Comparison of ENCODE assay signal across 12 mouse cellular contexts in genomic region chr16:90389103-90389750, GRCm38 (mm10). TPM values are rescaled to one million over a fixed set of nuclear protein-coding genes. Genes with fewer than 3 reads are reported as not detected.
A peak's percentile ranks its signal among the peaks of the same experiment; 100 is the strongest.
DNase-seq lines count a peak whose midpoint lies in the region; ATAC-seq and TF ChIP-seq lines count a peak whose summit lies in the region.
"Had no signal": no experiment of that assay in that cellular context is flagged by ENCODE, and none has a peak within 500 bp of the region (broad histone marks: within the 10 kb centered on the region; RNA-seq: fewer than 3 reads in every experiment).

No protein-coding gene starts in this region.

- H3K9ac ChIP-seq in heart, embryonic 12.5 days: peak overlapping the region; percentile 68
- no peak overlapping the region for H3K9ac ChIP-seq in neural tube, embryonic 12.5 days
- H3K9ac ChIP-seq in hindbrain, postnatal 0 days (replicated peaks; ENCODE audit: low read length): 0 out of 2 replicates have a peak overlapping the region, but pooled peaks have one; percentile 15
- H3K9ac ChIP-seq in neural tube, embryonic 15.5 days (replicated peaks): no peak overlapping the region
- H3K9ac ChIP-seq: liver, embryonic 15.5 days had no signal

- intact Hi-C loops in heart, postnatal 10 days (cut with DNase I): loop anchor here (5.0 kb wide), 3 partner anchors 73 to 238 kb away; no protein-coding TSS in a partner anchor

- H3K4me3 ChIP-seq in heart, embryonic 12.5 days: peak overlapping the region; percentile 86
- H3K4me3 ChIP-seq in neural tube, embryonic 12.5 days: no peak overlapping the region; the same call in 1 of the 2 replicates
- 0 out of 2 replicates have a peak overlapping the region, but pooled peaks have one; percentile 88 for H3K4me3 ChIP-seq in hindbrain, postnatal 0 days (ENCODE audit: low read length)
- H3K4me3 ChIP-seq in neural tube, embryonic 15.5 days (replicated peaks): peak overlapping the region; percentile 85
- H3K4me3 ChIP-seq: liver, embryonic 15.5 days had no signal

- peak overlapping the region; percentile 74 for H3K27ac ChIP-seq in heart, embryonic 12.5 days (ENCODE audit: poor library complexity, severe bottlenecking)
- H3K27ac ChIP-seq in neural tube, embryonic 12.5 days: no peak overlapping the region
- H3K27ac ChIP-seq in hindbrain, postnatal 0 days: no peak overlapping the region
- no peak overlapping the region for H3K27ac ChIP-seq in neural tube, embryonic 15.5 days (replicated peaks)
- H3K27ac ChIP-seq: liver, embryonic 15.5 days had no signal

- no peaks in the 10 kb centered on the region for H3K9me3 ChIP-seq in heart, embryonic 12.5 days (replicated peaks)
- peaks cover 6% of the 10 kb centered on the region; the same call in 1 of the 2 replicates for H3K9me3 ChIP-seq in neural tube, embryonic 12.5 days
- H3K9me3 ChIP-seq in hindbrain, postnatal 0 days (ENCODE audit: low read length): no peaks in the 10 kb centered on the region
- no peaks in the 10 kb centered on the region for H3K9me3 ChIP-seq in neural tube, embryonic 15.5 days (replicated peaks)
- H3K9me3 ChIP-seq: liver, embryonic 15.5 days had no signal

- H3K36me3 ChIP-seq in heart, embryonic 12.5 days: peaks cover 30% of the 10 kb centered on the region
- H3K36me3 ChIP-seq in neural tube, embryonic 12.5 days: peaks cover 27% of the 10 kb centered on the region
- H3K36me3 ChIP-seq in hindbrain, postnatal 0 days (ENCODE audit: insufficient read depth, low read length): no peaks in the 10 kb centered on the region
- H3K36me3 ChIP-seq in neural tube, embryonic 15.5 days: peaks cover 8% of the 10 kb centered on the region; the same call in 1 of the 2 replicates
- H3K36me3 ChIP-seq: liver, embryonic 15.5 days had no signal

- no peak for ATAC-seq in heart, embryonic 12.5 days (ENCODE audit: insufficient number of reproducible peaks, low FRiP score)
- ATAC-seq in neural tube, embryonic 12.5 days (ENCODE audit: low FRiP score, low read depth): no peak
- no peak for ATAC-seq in hindbrain, postnatal 0 days
- ATAC-seq in neural tube, embryonic 15.5 days (ENCODE audit: low FRiP score): no peak
- ATAC-seq: CD4-positive, CD25-positive, alpha-beta regulatory T cell, adult 4 months had no signal

- peak overlapping the region; percentile 81 for H3K4me2 ChIP-seq in heart, embryonic 12.5 days
- H3K4me2 ChIP-seq in neural tube, embryonic 12.5 days (replicated peaks): peak overlapping the region; percentile 85
- H3K4me2 ChIP-seq in hindbrain, postnatal 0 days (ENCODE audit: low read depth, low read length): peak overlapping the region; percentile 90
- peak overlapping the region; percentile 91 for H3K4me2 ChIP-seq in neural tube, embryonic 15.5 days
- H3K4me2 ChIP-seq: liver, embryonic 15.5 days had no signal

- no peak for TF ChIP-seq CTCF in hindbrain, postnatal 0 days (IDR thresholded peaks at IDR 0.05; ENCODE audit: low read depth)

- H3K27me3 ChIP-seq in heart, embryonic 12.5 days (replicated peaks): no peaks in the 10 kb centered on the region
- 0 out of 2 replicates have a peak, but pooled peaks cover 5% of the 10 kb centered on the region for H3K27me3 ChIP-seq in neural tube, embryonic 12.5 days (replicated peaks)
- H3K27me3 ChIP-seq in hindbrain, postnatal 0 days (ENCODE audit: insufficient read depth, low read length): no peaks in the 10 kb centered on the region
- no peaks in the 10 kb centered on the region for H3K27me3 ChIP-seq in neural tube, embryonic 15.5 days (replicated peaks)

- H3K4me1 ChIP-seq in heart, embryonic 12.5 days (replicated peaks): peaks cover 55% of the 10 kb centered on the region
- peaks cover 33% of the 10 kb centered on the region for H3K4me1 ChIP-seq in neural tube, embryonic 12.5 days
- H3K4me1 ChIP-seq in hindbrain, postnatal 0 days (ENCODE audit: insufficient read depth, low read length): peaks cover 12% of the 10 kb centered on the region
- H3K4me1 ChIP-seq in neural tube, embryonic 15.5 days: peaks cover 48% of the 10 kb centered on the region
- H3K4me1 ChIP-seq: liver, embryonic 15.5 days had no signal

- 31% methylated on average over 15 of the region's 15 CpGs for WGBS in heart, embryonic 12.5 days
- 75% methylated on average over 15 of the region's 15 CpGs for WGBS in neural tube, embryonic 12.5 days
- WGBS in hindbrain, postnatal 0 days: 36% methylated on average over 15 of the region's 15 CpGs
- WGBS in neural tube, embryonic 15.5 days: 59% methylated on average over 15 of the region's 15 CpGs

- no peak for DNase-seq in heart, postnatal 10 days
- DNase-seq in neural tube, embryonic 10.5 days (ENCODE audit: extremely low spot score, low spot score): no peak
- peak; percentile 39 for DNase-seq in hindbrain, postnatal 0 days (ENCODE audit: low spot score)
- DNase-seq in adrenal gland, postnatal 25 days: no peak
- DNase-seq in spleen, postnatal 4 days (ENCODE audit: low spot score in 2 of 2): no peak
- DNase-seq: kidney, adult 11 months had no signal

RNA-seq across cellular contexts. Expression of gene Hunk, which starts 3.4 kb away (rescaled TPM):
- 19.3 and 22.4 TPM in 2 replicates for polyA plus RNA-seq in heart, embryonic 12.5 days (2016; fragmentation: Nextera tagmentation; extraction: Ambion mirVana)
- 1 to 10 TPM; 3.0 to 4.1 TPM for total RNA-seq in heart, postnatal 10 days (2021)
- 11.4 and 12.1 TPM in 2 replicates for polyA plus RNA-seq in neural tube, embryonic 12.5 days (2016; fragmentation: Nextera tagmentation; extraction: Ambion mirVana)
- 11.6 and 13.3 TPM in 2 replicates for total RNA-seq in hindbrain, postnatal 0 days (2014; rRNA removed)
- polyA plus RNA-seq in hindbrain, postnatal 0 days (2015; fragmentation: Nextera tagmentation; extraction: Ambion mirVana): 3.6 and 3.9 TPM in 2 replicates
- polyA plus RNA-seq in neural tube, embryonic 15.5 days (2015; fragmentation: Nextera tagmentation; extraction: Ambion mirVana): 5.1 and 6.1 TPM in 2 replicates
- 5.9 and 6.3 TPM in 2 replicates for total RNA-seq in adrenal gland, postnatal 25 days (2021)
- total RNA-seq: common myeloid progenitor, adult 5-6 weeks had no signal
- polyA plus RNA-seq: CD4-positive, CD25-positive, alpha-beta regulatory T cell, adult 4 months had no signal

Comparison
In these comparisons a context has a peak if more than half of its experiments do, and no peak if none do; other contexts are left out.
1. H3K9ac ChIP-seq: peak in heart, embryonic 12.5 days (single experiment) and hindbrain, postnatal 0 days (single experiment); none in neural tube, embryonic 12.5 days (single experiment) and neural tube, embryonic 15.5 days (single experiment).
2. Peak in every context shown above with its lines, with median percentiles within 50 percentile points of each other: H3K4me2 ChIP-seq.